Mouse (Mus musculus): ENCODE data around the gene Sh3pxd2a.

The Sh3pxd2a gene

GRCm38 (mm10) chr19:47309824-47310223 lies 154.4 kb downstream of the Sh3pxd2a start:
- no peak for DNase-seq (ENCODE audit: low spot score)

GRCm38 (mm10) chr19:47306917-47307315 lies 157.3 kb downstream of the Sh3pxd2a start:
- no peak for DNase-seq (ENCODE audit: low spot score)

GRCm38 (mm10) chr19:47306128-47306916 lies 157.9 kb downstream of the Sh3pxd2a start:
- no peak for DNase-seq (ENCODE audit: low spot score)

GRCm38 (mm10) chr19:47305401-47305800 lies 158.8 kb downstream of the Sh3pxd2a start:
- no peak for DNase-seq (ENCODE audit: low spot score)

GRCm38 (mm10) chr19:47304170-47304745 lies 159.9 kb downstream of the Sh3pxd2a start:
- no peak for DNase-seq (ENCODE audit: low spot score)

GRCm38 (mm10) chr19:47303128-47303527 lies 161.1 kb downstream of the Sh3pxd2a start:
- DNase-seq (ENCODE audit: low spot score) = peak; percentile 59

GRCm38 (mm10) chr19:47302191-47302852 lies 161.9 kb downstream of the Sh3pxd2a start:
- no peak for DNase-seq (ENCODE audit: low spot score)

GRCm38 (mm10) chr19:47301303-47302190 lies 162.7 kb downstream of the Sh3pxd2a start:
- no peak for DNase-seq (ENCODE audit: low spot score)

- DNase-seq (ENCODE audit: low spot score) = no peak
Measured at GRCm38 (mm10) chr19:47298100-47298499, 166.1 kb downstream of the Sh3pxd2a start.

GRCm38 (mm10) chr19:47292451-47292951 lies 171.7 kb downstream of the Sh3pxd2a start:
- DNase-seq (ENCODE audit: low spot score) = no peak

GRCm38 (mm10) chr19:47291307-47292080 lies 172.7 kb downstream of the Sh3pxd2a start:
- DNase-seq (ENCODE audit: low spot score) = no peak

- no peak for DNase-seq (ENCODE audit: low spot score)
Measured at GRCm38 (mm10) chr19:47286886-47287450, 177.2 kb downstream of the Sh3pxd2a start.

- DNase-seq (ENCODE audit: low spot score) = no peak
Measured at GRCm38 (mm10) chr19:47285581-47285980, 178.6 kb downstream of the Sh3pxd2a start.

GRCm38 (mm10) chr19:47282688-47283215 lies 181.4 kb downstream of the Sh3pxd2a start:
- DNase-seq (ENCODE audit: low spot score) = no peak

GRCm38 (mm10) chr19:47282050-47282454 lies 182.1 kb downstream of the Sh3pxd2a start:
- DNase-seq (ENCODE audit: low spot score) = no peak

- DNase-seq (ENCODE audit: low spot score) = no peak
Measured at GRCm38 (mm10) chr19:47280894-47281293, 183.3 kb downstream of the Sh3pxd2a start.

- DNase-seq (ENCODE audit: low spot score) = peak; percentile 66
Measured at GRCm38 (mm10) chr19:47279788-47280532, 184.2 kb downstream of the Sh3pxd2a start.

GRCm38 (mm10) chr19:47279372-47279771 lies 184.8 kb downstream of the Sh3pxd2a start:
- DNase-seq (ENCODE audit: low spot score) = no peak

GRCm38 (mm10) chr19:47276730-47277129 lies 187.5 kb downstream of the Sh3pxd2a start:
- DNase-seq (ENCODE audit: low spot score) = no peak

GRCm38 (mm10) chr19:47270520-47270919 lies 193.7 kb downstream of the Sh3pxd2a start:
- no peak for DNase-seq (ENCODE audit: low spot score)

All from urinary bladder, postnatal 25 days (tissue).